Mouse (Mus musculus): ENCODE data around the gene Sirt2. TPM values are rescaled to one million over a fixed set of nuclear protein-coding genes. Genes with fewer than 3 reads are reported as not detected.

The Sirt2 gene
- total RNA-seq, 1 experiment from 2014 or later: 24.5 TPM

GRCm38 (mm10) chr7:28811640-28812275 lies 45.2 kb downstream of the Sirt2 start:
- ATAC-seq (replicated peaks; ENCODE audit: low read depth, poor library complexity, severe bottlenecking): no peak

- no peak for ATAC-seq (replicated peaks; ENCODE audit: low read depth, poor library complexity, severe bottlenecking)
These were observed 45.9 kb downstream of the Sirt2 start for GRCm38 (mm10) chr7:28812436-28812835.

- ATAC-seq (replicated peaks; ENCODE audit: low read depth, poor library complexity, severe bottlenecking): no peak
These were observed 46.4 kb downstream of the Sirt2 start for GRCm38 (mm10) chr7:28812949-28813348.

GRCm38 (mm10) chr7:28814306-28815034 lies 47.9 kb downstream of the Sirt2 start:
- no peak for ATAC-seq (replicated peaks; ENCODE audit: low read depth, poor library complexity, severe bottlenecking)

GRCm38 (mm10) chr7:28815230-28815629 lies 48.7 kb downstream of the Sirt2 start:
- no peak for ATAC-seq (replicated peaks; ENCODE audit: low read depth, poor library complexity, severe bottlenecking)

- no peak for ATAC-seq (replicated peaks; ENCODE audit: low read depth, poor library complexity, severe bottlenecking)
These were observed 49.7 kb downstream of the Sirt2 start for GRCm38 (mm10) chr7:28816201-28816600.

GRCm38 (mm10) chr7:28816920-28817319 lies 50.4 kb downstream of the Sirt2 start:
- no peak for ATAC-seq (replicated peaks; ENCODE audit: low read depth, poor library complexity, severe bottlenecking)

- no peak for ATAC-seq (replicated peaks; ENCODE audit: low read depth, poor library complexity, severe bottlenecking)
These were observed 51.0 kb downstream of the Sirt2 start for GRCm38 (mm10) chr7:28817524-28817923.

- no peak for ATAC-seq (replicated peaks; ENCODE audit: low read depth, poor library complexity, severe bottlenecking)
These were observed 51.4 kb downstream of the Sirt2 start for GRCm38 (mm10) chr7:28817957-28818356.

- no peak for ATAC-seq (replicated peaks; ENCODE audit: low read depth, poor library complexity, severe bottlenecking)
These were observed 51.9 kb downstream of the Sirt2 start for GRCm38 (mm10) chr7:28818436-28818835.

GRCm38 (mm10) chr7:28818861-28819452 lies 52.4 kb downstream of the Sirt2 start:
- no peak for ATAC-seq (replicated peaks; ENCODE audit: low read depth, poor library complexity, severe bottlenecking)

GRCm38 (mm10) chr7:28819571-28819970 lies 53.0 kb downstream of the Sirt2 start:
- no peak for ATAC-seq (replicated peaks; ENCODE audit: low read depth, poor library complexity, severe bottlenecking)

- no peak for ATAC-seq (replicated peaks; ENCODE audit: low read depth, poor library complexity, severe bottlenecking)
These were observed 54.1 kb downstream of the Sirt2 start for GRCm38 (mm10) chr7:28820358-28821260.

GRCm38 (mm10) chr7:28821261-28821831 lies 54.8 kb downstream of the Sirt2 start:
- no peak for ATAC-seq (replicated peaks; ENCODE audit: low read depth, poor library complexity, severe bottlenecking)

- ATAC-seq (replicated peaks; ENCODE audit: low read depth, poor library complexity, severe bottlenecking): no peak
These were observed 56.0 kb downstream of the Sirt2 start for GRCm38 (mm10) chr7:28822556-28822955.

GRCm38 (mm10) chr7:28822993-28823903 lies 56.7 kb downstream of the Sirt2 start:
- no peak for ATAC-seq (replicated peaks; ENCODE audit: low read depth, poor library complexity, severe bottlenecking)

- no peak for ATAC-seq (replicated peaks; ENCODE audit: low read depth, poor library complexity, severe bottlenecking)
These were observed 57.4 kb downstream of the Sirt2 start for GRCm38 (mm10) chr7:28823932-28824331.

- ATAC-seq (replicated peaks; ENCODE audit: low read depth, poor library complexity, severe bottlenecking): peak; percentile 91
These were observed 58.6 kb downstream of the Sirt2 start, which contains the start of gene Ech1 for GRCm38 (mm10) chr7:28824941-28825685. TSS of gene Ech1 (plus strand) at chr7:28825217.
